Mouse (Mus musculus) gastrocnemius, postnatal 36 days (tissue): Measurements from ENCODE around the gene Commd7. TPM values are rescaled to one million over a fixed set of nuclear protein-coding genes. Genes with fewer than 3 reads are reported as not detected.

Source experiments
- total RNA-seq, 2 experiments: library from RNA; stranded (reverse); gene quantifications; 2 replicates each; pipeline ENCODE4 v1.2.3; 2021

Commd7 gene
- total RNA-seq, 2 experiments from 2014 or later: 9.9 to 10.3 TPM

Other genes starting within 250 kb of the Commd7 start
- gene 4930404H24Rik, start 140.0 kb downstream of the Commd7 start, total RNA-seq: not detected
- gene Nol4l, start 102.8 kb downstream of the Commd7 start, total RNA-seq: 1 to 10 TPM in 1 of 2 experiments, under 1 TPM in 1; 0.94 to 1.0 TPM
- gene Dnmt3b, start 16.7 kb upstream of the Commd7 start, total RNA-seq: under 1 TPM; 0.35 to 0.56 TPM
- gene Dnmt3c, start 63.9 kb upstream of the Commd7 start, total RNA-seq: not detected
- gene Mapre1, start 108.5 kb upstream of the Commd7 start, total RNA-seq: 10 to 100 TPM; 34.7 to 35.9 TPM
- not detected for gene Efcab8, start 147.2 kb upstream of the Commd7 start, total RNA-seq
- not detected for gene Sun5, start 238.3 kb upstream of the Commd7 start, total RNA-seq
- gene Bpifb2, start 242.3 kb upstream of the Commd7 start, total RNA-seq: not detected